Mouse (Mus musculus) C2C12 (cell line): ENCODE data around the gene Rhof.

ENCODE experiments used
- CEBPB ChIP-seq: IDR thresholded peaks from one replicate; pipeline ENCODE4 v1.6.1; 2011; ENCODE audit warnings: low read depth, mild to moderate bottlenecking, control low read depth, moderate library complexity
- CTCF ChIP-seq: IDR thresholded peaks from one replicate; pipeline ENCODE4 v1.5.1; 2011; ENCODE audit not compliant: control insufficient read depth, insufficient read depth, insufficient read length
- MAX ChIP-seq: IDR thresholded peaks from one replicate; pipeline ENCODE4 v1.6.1; 2011; ENCODE audit warnings: mild to moderate bottlenecking, control low read depth
- MYOD1 ChIP-seq: IDR thresholded peaks from one replicate; pipeline ENCODE4 v1.6.1; 2011; ENCODE audit warnings: low read depth; ENCODE audit not compliant: control insufficient read depth, insufficient read length
- MYOG ChIP-seq: IDR thresholded peaks from one replicate; pipeline ENCODE4 v1.6.1; 2011; ENCODE audit not compliant: control insufficient read depth, insufficient read length; ENCODE audit errors: extremely low read depth
- USF1 ChIP-seq: IDR thresholded peaks from one replicate; pipeline ENCODE4 v1.6.1; 2011; ENCODE audit warnings: low read depth, mild to moderate bottlenecking, control low read depth, moderate library complexity

- no peak for TF ChIP-seq CTCF
- TF ChIP-seq MYOG = no peak
- TF ChIP-seq USF1 = no peak
- TF ChIP-seq CEBPB = no peak
- no peak for TF ChIP-seq MYOD1
- no peak for TF ChIP-seq MAX
These were observed 10.0 kb upstream of the Rhof start, which contains the start of gene Setd1b for GRCm38 (mm10) chr5:123142161-123143157.
